Mouse (Mus musculus) brain, adult 2 months (tissue): ENCODE results near the gene Il9.

Source experiments
- DNase-seq: peaks from one replicate; pipeline ENCODE4 v3.0.0; 2011; ENCODE audit warnings: low read depth, low spot score

The Il9 gene

GRCm38 (mm10) chr13:56482146-56482545 is at the start of gene Il9:
Il9 (minus strand) TSS chr13:56482246.
- no peak for DNase-seq

- DNase-seq, result no peak
Observed at GRCm38 (mm10) chr13:56529685-56530084, 47.6 kb upstream of the Il9 start.

GRCm38 (mm10) chr13:56529031-56529430 is 47.0 kb upstream of the Il9 start:
- DNase-seq, result no peak

- DNase-seq, result no peak
Observed at GRCm38 (mm10) chr13:56528281-56528680, 46.2 kb upstream of the Il9 start.

GRCm38 (mm10) chr13:56527846-56528245 is 45.8 kb upstream of the Il9 start:
- no peak for DNase-seq

GRCm38 (mm10) chr13:56526871-56527270 is 44.8 kb upstream of the Il9 start:
- no peak for DNase-seq

GRCm38 (mm10) chr13:56522821-56523167 is 40.7 kb upstream of the Il9 start:
- DNase-seq, result peak; percentile 10

- DNase-seq, result peak; percentile 96
Observed at GRCm38 (mm10) chr13:56522081-56522820, 40.2 kb upstream of the Il9 start, which contains the start of gene Fbxl21. Fbxl21 (plus strand) TSS chr13:56522472.

- DNase-seq, result no peak
Observed at GRCm38 (mm10) chr13:56516816-56517215, 34.8 kb upstream of the Il9 start.

GRCm38 (mm10) chr13:56516311-56516710 is 34.3 kb upstream of the Il9 start:
- DNase-seq, result peak; percentile 12

GRCm38 (mm10) chr13:56513595-56513994 is 31.5 kb upstream of the Il9 start:
- no peak for DNase-seq

GRCm38 (mm10) chr13:56509796-56510195 is 27.8 kb upstream of the Il9 start:
- DNase-seq, result no peak

GRCm38 (mm10) chr13:56506871-56507496 is 24.9 kb upstream of the Il9 start:
- no peak for DNase-seq

GRCm38 (mm10) chr13:56501866-56502420 is 19.9 kb upstream of the Il9 start:
- peak; percentile 53 for DNase-seq

- DNase-seq, result no peak
Observed at GRCm38 (mm10) chr13:56500636-56501035, 18.6 kb upstream of the Il9 start.

- DNase-seq, result peak; percentile 37
Observed at GRCm38 (mm10) chr13:56500132-56500531, 18.1 kb upstream of the Il9 start.

GRCm38 (mm10) chr13:56494440-56494839 is 12.4 kb upstream of the Il9 start:
- DNase-seq, result no peak

- peak; percentile 18 for DNase-seq
Observed at GRCm38 (mm10) chr13:56488012-56488411, 6.0 kb upstream of the Il9 start.

GRCm38 (mm10) chr13:56478027-56478426 is 4.0 kb downstream of the Il9 start:
- DNase-seq, result no peak

GRCm38 (mm10) chr13:56477271-56477670 is 4.8 kb downstream of the Il9 start:
- peak; percentile 72 for DNase-seq

GRCm38 (mm10) chr13:56476790-56477189 is 5.3 kb downstream of the Il9 start:
- DNase-seq, result no peak

- DNase-seq, result peak; percentile 84
Observed at GRCm38 (mm10) chr13:56475363-56475762, 6.7 kb downstream of the Il9 start.

- DNase-seq, result no peak
Observed at GRCm38 (mm10) chr13:56472661-56473060, 9.4 kb downstream of the Il9 start.
